Mouse (Mus musculus) liver (tissue): ENCODE results near the gene Ostc.

Experiments
- DNase-seq: peaks from one replicate; pipeline ENCODE4 v3.0.0-alpha.2; 2020; ENCODE audit warnings: mixed read lengths

Gene Ostc

GRCm38 (mm10) chr3:130708967-130709924 lies at the start of gene Ostc:
TSS of gene Ostc (minus strand) at chr3:130709444.
- DNase-seq, result peak; percentile 99

- no peak for DNase-seq
Observed at GRCm38 (mm10) chr3:130758157-130758841, 49.1 kb upstream of the Ostc start.

GRCm38 (mm10) chr3:130757117-130757852 lies 48.0 kb upstream of the Ostc start:
- no peak for DNase-seq

- DNase-seq, result no peak
Observed at GRCm38 (mm10) chr3:130749206-130749605, 40.0 kb upstream of the Ostc start.

- no peak for DNase-seq
Observed at GRCm38 (mm10) chr3:130746673-130747619, 37.7 kb upstream of the Ostc start.

GRCm38 (mm10) chr3:130737652-130738361 lies 28.6 kb upstream of the Ostc start:
- no peak for DNase-seq

- DNase-seq, result no peak
Observed at GRCm38 (mm10) chr3:130736758-130737157, 27.5 kb upstream of the Ostc start.

GRCm38 (mm10) chr3:130730189-130730653 lies 21.0 kb upstream of the Ostc start, which contains the start of gene Rpl34:
TSS of gene Rpl34 (minus strand) at chr3:130730398.
- peak; percentile 93 for DNase-seq

- DNase-seq, result peak; percentile 65
Observed at GRCm38 (mm10) chr3:130729472-130730188, 20.4 kb upstream of the Ostc start.

- DNase-seq, result no peak
Observed at GRCm38 (mm10) chr3:130727676-130728075, 18.4 kb upstream of the Ostc start.

- DNase-seq, result no peak
Observed at GRCm38 (mm10) chr3:130727036-130727435, 17.8 kb upstream of the Ostc start.

- DNase-seq, result no peak
Observed at GRCm38 (mm10) chr3:130725718-130726117, 16.5 kb upstream of the Ostc start.

- no peak for DNase-seq
Observed at GRCm38 (mm10) chr3:130722733-130723478, 13.7 kb upstream of the Ostc start.

- DNase-seq, result no peak
Observed at GRCm38 (mm10) chr3:130720225-130720624, 11.0 kb upstream of the Ostc start.

GRCm38 (mm10) chr3:130718871-130719270 lies 9.6 kb upstream of the Ostc start:
- DNase-seq, result no peak

- no peak for DNase-seq
Observed at GRCm38 (mm10) chr3:130716555-130716954, 7.3 kb upstream of the Ostc start.

- peak; percentile 72 for DNase-seq
Observed at GRCm38 (mm10) chr3:130714775-130715568, 5.7 kb upstream of the Ostc start.

GRCm38 (mm10) chr3:130712891-130713290 lies 3.6 kb upstream of the Ostc start:
- no peak for DNase-seq

- DNase-seq, result no peak
Observed at GRCm38 (mm10) chr3:130710103-130710502, 859 bp upstream of the Ostc start.
